Mouse (Mus musculus) spleen, adult 18-20 months (tissue): Measurements from ENCODE around the gene Camkk2.

ENCODE experiments used
- DNase-seq, 2 experiments: peaks; one replicate each; pipeline ENCODE4 v3.0.0; 2022; ENCODE audit warnings: mixed read lengths in 2 of 2

Gene Camkk2

DNA sequence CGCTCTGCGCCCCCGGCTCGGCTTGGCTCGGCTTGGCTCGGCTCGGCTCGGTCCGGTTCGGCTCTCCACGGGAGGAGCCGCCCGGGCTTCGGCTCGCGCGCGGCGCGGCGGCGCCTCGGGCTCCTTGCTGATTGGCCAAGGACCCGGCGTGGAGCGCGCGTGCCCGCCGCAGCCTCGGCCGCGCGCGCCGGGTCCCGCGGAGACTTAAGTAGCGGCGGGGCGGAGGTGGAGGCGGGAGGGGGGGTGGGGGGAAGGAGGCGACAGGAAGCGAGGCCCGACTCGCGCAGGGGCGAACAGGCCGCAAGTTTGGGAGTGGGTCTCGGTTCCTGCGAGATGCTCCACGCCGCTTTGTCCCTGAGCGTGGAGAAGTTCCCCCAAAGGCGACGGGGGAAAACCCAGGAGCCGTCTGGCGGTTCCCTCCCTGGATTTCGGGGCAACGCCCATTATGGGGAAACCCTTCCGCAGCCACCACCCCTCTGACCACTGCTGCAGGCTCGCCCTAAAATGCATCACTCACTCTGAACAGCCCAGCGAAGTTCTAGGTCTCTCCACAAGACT lies at the start of gene Camkk2:
Gene Camkk2, minus strand, starts transcription at position 133 of the 558 bp plus-strand sequence.
- peak; percentile 69 to 75 for DNase-seq

DNA sequence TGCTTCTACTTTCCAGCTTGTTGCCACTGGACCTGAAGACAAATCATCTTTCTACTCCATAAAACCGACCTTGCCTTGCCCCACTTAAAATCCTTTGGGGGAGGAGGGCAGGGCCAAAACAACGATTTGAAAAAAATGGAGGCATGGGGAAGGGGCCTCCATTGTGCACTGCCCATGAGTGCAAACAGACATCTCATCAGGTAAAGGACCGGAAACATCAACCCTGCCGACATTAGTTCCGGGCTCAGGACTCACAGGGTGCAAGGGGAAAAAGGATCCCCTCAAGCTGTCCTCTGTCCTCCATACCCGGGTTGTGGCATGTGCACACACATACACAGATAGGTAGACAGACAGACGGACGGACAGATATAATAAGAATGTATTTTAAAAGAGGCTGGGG lies 45.9 kb upstream of the Camkk2 start:
- no peak for DNase-seq

DNA sequence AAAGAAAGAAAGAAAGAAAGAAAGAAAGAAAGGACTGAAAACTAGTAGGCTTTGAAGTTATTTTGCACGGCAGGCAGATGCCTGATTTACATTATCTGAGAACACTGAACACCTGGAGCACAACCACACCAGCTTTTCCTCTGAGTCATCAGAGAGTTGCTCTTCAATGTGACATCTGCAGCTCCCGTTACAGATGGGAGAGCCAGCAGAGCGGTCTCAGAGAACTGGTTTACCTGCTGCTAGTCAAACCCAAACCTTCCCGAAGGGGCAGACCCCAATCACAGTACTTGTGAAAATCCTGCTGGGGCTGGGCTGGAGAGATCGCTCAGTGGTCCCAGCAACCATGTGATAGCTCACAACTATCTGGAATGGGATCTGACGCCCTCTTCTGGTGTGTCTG lies 45.2 kb upstream of the Camkk2 start:
- DNase-seq: no peak

DNA sequence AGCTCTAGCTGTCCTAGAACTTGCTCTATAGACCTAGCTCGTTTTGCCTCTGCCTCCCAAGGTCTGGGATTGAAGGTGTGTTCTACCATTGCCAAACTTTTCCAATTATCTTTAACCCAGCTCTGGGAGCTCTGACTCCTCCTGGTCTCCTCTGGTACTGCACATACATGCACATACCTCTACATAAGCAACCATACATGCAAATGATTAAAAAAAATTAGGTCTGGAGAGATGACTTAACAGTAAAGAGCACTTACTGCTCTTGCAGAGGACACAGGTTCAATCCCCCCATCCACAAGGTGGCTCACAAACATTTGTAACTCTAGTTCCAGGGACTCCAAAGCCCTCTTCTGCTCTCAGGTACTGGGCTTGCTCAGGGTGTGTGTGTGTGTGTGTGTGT lies 44.8 kb upstream of the Camkk2 start:
- no peak for DNase-seq

DNA sequence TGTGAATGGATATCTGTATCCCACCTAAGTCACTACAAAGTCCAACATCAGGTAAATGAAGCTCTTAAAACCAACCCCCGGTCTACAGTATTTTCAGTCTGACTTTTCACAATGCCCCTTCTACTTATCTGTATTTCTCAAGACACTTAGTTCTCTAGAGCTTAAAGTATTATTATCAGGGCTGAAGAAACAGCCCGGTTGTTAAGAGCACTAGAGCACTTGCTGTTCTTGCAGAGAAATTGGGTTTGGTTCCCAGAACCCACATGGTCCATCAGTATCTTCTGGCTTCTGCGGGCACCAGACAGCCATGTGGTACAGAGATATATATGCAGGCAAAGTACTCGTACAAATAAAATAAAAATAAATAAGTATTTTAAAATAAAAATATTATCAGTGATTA lies 43.2 kb upstream of the Camkk2 start:
- no peak for DNase-seq

DNA sequence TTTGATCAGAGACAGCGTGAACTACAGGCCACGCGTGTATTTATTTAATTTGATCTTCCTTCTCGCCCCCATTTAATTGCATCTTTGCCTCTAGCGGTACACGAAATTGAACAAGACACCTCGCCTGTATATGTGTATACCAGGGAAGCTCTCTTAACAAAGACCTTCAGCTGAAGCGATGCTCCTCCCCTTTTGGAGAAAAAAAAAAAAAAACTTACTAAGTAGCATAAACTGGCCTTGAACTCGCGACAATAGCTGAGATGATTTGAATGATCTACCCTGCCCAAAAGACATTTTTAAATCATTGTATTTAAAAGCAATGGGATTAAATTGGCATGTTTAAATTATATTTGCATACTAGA lies 42.3 kb upstream of the Camkk2 start:
- DNase-seq: no peak

DNA sequence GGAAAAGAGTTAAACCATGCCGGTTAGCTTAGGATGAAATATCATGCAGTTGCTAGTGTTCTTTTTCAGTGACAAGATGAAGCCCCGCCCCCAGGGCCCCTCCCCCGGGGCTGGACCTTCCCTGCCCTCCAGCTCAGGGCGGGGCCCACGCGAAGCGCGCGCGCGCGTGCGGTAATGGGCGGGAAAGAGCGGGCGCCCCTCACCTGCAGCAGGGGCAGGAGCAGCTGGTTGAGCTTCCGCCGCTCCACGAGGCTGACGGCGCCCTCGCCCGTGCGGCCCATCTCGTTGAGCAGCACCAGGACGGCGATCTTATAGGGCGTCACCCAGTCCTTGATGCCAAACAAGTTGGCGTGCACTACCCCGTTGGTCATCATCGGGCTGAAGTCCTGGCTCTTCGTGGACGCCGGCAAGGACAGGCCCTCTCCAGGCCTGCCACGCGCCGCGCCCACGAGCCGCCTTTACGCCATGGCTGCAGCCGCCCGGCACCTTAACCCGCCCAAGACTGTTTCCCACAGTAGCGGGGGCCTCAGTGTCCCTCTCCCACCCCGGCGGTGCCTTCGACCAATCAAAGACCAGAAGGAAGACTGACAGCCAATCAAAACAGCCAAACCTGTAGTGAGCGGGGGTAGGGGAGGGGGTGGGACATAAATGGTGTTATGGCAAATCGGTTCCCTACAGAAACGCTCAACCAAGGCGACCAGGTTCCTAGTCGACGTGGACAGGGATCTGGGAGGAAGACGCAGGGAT lies 41.7 kb upstream of the Camkk2 start, which contains the start of gene Anapc5:
Gene Anapc5, minus strand, starts transcription at position 563 of the 747 bp plus-strand sequence.
- DNase-seq: peak; percentile 85 to 95

DNA sequence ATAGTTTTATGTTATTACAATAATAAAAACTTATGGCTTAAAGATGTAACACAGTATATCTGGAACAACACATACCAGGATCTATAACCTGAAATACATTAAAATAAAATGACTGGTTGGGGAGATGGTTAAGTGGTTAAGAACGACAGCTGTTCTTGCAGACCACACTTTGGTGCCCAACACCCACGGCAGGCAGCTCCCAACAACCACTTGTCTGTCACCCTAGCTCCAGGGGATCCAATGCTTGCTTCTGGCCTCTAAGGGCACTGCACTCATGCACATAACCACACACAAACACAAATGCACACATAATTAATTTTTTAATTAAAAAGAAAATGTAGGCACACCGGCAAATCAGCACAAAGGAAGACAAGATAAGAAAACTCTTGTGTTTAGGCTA lies 33.5 kb upstream of the Camkk2 start:
- DNase-seq: no peak

DNA sequence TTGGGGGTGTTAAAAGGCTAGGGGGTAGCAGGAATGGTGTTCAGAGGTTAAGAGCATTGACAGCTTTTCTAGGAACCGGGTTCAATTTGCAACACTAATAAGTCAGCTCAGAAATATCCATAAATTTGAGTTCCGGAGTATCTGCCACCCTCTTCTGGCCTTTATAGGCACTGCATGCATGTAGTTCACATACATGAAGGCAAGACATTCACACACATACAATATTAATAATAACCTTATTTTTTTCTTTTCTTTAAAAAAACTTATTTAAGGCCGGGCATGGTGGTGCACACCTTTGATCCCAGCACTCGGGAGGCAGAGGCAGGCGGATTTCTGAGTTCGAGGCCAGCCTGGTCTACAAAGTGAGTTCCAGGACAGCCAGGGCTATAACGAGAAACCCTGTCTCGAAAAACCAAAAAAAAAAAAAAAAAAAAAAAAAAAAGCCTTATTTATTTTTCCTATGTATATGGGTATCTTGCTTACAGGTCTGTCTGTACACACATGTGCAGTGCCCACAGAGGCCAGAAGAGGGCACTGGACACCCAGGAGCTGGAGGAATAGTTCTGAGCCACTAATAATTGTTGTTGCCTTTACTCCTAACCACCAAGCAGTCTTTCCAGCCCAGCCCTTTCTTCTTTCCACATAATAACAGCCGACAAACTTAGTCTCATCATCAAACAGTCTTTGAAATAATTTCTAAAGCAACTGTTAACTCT lies 32.3 kb upstream of the Camkk2 start:
- peak; percentile 55 to 76 for DNase-seq

DNA sequence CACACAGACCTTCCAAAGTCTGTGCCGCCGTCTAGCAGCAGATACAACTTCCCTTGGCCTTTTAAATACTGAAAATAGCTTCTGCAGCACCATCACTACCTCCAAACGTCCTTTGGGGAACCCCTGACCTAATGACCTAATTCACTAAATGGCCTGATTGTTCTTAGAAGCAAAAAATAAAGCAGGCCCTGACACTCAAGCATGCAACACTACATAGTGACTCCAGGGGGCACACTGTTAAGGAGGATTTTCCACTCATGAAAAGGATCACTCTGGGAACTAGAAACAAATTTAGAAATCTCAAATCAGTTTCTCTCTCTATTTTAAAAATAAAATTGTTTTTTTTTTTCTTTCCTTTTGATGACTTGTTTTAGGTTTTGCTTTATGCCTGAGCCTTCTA lies 26.3 kb upstream of the Camkk2 start:
- DNase-seq: no peak

DNA sequence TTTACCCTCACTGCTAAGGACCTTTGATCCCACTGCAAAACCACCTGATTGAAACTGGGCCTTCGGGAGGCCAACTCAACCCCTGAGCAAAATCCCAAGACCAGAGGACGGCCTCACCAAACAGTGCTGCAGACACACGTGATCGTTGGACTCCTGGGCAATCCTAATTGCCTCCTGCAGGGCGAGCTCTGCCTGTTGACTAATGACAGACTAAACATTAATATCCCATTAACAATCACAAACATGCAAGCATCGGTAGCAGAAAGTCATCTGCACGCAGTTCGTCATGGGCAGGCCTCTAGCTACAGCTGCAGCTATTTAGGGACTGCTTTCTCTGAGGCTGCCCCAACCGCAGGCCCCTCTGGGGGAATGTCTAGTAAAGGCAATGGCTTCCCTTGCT lies 23.5 kb upstream of the Camkk2 start:
- no peak for DNase-seq

DNA sequence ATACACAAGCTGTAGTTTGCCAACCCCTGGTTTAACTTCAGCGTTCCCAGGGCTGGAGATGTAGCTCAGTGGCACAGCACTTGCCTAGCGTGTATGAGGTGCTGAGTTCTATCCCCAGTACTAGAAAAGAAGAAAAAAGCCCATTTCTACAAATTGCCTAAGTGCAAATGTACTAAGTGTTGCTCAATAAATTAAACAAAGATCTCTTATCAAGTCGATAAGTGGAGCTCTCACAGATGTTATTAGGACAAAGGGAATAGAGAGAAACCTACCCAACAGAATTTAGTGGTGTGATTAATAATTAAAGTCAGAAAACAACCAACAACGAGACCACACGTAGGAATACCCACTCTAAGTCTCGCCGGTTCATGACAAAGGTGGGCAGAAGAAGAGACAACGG lies 22.5 kb upstream of the Camkk2 start:
- no peak for DNase-seq

DNA sequence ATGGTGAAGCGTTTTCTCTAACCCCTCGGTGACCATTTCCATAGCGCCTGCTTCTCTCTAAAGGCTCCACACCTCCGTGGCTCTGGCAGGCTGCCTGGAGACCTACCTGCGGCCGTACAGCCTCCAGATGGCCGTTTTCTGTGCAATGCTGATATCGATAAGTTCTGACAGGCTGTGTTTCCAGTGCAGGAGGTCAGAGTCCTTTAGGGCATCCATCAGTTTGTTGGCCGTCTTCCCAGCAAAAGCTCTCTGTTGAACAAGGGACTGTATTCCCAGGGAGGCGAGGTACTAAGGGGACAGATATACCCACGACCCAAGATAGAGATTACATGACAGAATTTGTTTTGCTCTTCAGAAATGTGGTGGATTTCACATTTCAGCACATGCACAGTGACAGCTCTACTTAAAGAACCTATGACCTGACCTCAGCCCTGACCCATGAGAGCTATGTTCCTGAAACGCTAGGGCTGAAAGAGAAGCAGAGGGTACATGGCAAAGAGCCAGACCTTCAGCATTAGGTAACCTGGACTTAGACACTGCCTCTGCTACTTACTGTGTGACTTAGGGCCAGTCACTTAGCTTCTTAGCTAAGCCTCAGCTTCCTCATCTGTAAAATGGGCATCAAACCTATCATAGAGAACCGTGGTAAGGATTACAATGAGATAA lies 21.3 kb upstream of the Camkk2 start:
- no peak for DNase-seq

DNA sequence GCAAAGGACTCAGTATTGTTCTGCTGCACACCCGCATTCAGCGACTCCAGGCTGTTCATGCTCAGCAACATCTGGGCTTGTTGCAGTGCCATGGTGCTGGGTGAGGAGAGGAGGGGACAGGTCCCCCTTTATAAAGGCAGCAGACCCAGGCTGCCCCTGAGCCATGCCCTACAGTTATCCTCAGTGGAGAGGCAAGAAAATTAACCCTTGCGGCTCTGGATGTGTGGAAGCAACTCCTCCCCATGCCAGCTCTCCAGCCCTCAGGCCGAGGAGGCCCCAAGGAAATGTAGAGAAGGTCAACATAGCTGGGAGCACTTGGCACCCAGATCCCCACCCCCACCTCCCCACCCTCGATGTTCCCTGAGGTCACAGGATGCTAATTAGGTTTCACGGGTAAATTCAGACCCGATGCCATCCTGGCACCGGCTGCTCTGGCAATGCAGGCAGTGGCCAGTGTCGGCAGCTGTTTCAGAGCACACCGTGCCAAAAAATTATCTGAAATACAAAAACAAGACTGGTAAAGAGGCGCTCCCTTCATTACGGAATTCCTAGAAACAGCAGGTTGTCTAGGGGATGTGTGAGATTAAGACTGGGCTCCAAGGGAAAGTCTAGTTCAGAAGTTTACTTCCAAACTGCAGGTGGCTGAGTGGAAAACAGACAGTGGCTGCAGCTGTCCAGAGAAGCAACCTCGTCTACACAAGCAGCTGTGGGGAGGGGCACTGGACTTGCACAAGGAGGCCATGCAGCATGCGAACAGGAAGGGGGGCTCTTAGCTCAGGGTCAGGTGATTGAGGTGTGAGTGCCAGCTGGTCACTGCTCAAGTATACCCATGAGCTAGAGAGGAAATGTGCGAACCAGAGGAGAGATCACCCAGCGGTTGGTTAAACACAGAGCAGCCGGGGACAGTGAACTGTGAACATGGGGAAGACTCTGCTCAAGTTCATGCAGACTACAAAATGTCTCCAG lies 20.5 kb upstream of the Camkk2 start:
- no peak for DNase-seq

DNA sequence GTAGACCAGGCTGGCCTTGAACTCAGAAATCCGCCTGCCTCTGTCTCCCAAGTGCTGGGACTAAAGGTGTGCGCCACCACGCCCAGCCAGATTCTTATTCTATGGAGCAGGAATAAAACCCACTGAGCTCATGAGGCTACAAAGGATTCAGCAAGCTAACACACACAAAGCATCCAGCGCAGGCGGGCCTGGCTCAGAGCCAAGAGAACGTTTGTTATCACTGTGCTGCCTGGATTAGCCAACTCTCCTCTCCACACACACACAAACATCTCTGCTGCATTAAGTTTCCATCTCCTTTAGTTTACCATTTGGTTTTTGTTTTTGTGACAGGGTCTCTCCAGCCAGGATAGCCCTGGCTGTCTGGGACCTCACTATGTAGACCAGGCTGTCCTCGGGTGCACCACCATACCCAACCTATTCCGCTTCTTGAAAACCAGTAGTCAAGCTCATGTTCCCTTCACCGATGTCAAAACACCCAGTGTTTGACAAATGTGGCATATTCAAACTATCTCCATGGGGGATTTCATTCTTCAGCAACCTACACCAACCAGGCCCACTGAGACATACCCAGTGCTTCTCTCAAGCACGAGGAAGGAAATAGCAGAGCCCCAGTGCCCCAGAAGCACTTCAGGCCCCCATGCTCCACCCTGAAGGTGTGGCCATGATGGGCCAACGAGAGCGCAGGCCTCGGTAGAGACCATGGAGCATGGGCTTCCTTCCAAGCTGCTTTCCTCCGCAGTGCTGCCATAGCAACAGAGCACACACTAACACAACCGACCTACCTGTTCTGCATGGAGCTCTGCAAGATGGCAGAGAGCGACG lies 19.6 kb upstream of the Camkk2 start:
- no peak for DNase-seq

DNA sequence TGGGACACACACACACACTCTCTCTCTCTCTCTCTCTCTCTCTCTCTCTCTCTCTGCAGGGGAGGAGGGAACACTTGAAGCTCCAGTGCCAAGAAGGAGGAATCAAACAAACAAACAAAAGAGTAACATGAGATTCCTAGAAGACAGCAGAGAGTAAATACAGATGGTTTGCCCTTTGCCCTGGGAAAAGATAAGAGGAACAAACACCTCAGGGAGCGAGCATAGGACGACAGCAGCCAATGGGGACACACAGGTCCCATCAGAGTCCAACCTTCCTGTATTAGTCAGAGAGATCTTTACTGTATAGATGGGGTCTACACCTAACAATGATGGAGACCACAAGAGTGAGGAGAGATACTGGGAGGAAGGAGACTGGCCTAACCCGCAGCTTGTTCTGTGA lies 18.7 kb upstream of the Camkk2 start:
- DNase-seq: no peak

DNA sequence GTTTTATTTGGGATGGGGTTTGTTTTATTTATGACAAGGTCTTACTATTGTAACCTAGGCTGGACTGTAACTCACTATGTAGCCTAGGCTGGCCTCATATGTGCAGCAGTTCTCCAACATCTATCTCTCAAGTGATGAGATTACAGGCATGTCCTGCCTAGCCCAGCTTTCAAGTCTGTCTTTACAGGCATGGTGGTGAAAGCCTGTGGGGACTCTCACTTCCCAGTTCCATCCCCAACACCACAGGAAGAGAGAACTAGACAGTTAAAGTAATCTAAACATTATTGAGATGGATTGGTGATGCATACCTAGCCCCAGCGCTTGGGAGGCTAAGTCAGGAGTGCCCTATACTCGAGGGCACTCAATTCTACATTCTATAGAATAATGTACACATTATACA lies 9.5 kb upstream of the Camkk2 start:
- DNase-seq: no peak

DNA sequence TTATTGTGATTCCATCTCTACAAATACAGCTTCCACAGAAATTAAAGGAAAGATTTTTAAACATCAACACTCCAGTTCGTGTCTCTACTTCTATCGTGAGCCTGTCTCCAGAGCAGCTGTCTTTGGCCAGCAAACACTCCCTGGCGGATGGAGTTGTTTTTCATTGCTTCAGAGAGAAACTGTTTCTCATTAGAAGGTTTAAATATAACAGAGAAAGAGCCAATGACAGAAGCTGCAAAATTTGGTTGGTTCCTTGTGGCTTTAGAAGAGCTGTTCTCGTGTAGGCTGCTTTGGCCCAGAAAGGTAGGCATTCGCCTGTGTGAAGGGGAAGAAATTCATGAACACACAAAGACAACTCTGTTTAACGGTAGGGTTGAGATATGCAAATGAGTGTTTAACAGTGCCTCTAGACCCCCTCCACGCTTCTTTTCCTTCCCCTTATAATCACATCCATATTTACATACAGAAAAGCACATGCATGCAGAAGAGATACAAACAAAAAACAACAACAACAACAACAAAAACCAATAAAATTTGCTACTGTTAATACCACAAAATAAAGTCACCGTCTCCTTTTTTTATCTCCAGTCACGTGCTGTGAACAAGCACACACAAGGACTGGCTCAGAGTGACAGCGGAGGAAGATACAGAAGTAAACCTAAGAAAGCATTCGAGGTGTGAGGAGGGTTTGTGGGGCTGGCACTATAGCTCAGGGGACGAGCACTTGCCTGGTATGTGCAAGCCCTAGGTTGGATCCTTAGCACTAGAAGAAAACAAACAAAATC lies 7.0 kb upstream of the Camkk2 start:
- DNase-seq: no peak

DNA sequence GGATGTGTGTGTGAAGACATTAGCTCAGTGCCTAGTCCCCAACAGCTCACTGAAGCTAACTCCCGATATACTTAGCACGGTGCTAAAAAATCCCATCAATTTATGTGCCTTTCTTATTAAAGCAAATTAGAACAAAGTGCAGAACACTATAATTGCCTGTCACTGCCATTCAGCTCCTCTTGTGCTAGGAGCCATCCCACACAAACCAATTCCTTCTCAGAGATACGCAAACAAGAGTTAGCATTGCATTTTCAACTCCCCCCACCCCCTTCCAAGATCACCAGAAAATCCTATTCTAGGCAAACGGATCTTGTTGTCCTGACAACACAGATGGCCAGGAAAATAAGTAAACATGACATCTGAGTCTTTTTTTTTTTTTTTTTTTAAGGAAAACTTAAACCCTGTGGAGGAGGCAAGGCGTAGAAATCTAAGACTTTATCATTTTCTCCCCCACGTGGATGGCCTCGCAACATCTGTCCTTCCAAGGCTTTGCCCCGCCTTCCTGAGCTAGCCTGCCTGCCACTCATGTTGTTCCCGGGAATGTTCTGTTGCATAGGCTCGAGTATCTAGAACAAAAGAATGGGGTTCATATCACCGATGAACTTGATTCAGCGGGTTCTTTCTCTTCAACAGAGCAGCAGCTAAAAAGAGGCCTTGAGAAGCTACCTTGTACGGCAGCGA lies 4.7 kb upstream of the Camkk2 start:
- no peak for DNase-seq

DNA sequence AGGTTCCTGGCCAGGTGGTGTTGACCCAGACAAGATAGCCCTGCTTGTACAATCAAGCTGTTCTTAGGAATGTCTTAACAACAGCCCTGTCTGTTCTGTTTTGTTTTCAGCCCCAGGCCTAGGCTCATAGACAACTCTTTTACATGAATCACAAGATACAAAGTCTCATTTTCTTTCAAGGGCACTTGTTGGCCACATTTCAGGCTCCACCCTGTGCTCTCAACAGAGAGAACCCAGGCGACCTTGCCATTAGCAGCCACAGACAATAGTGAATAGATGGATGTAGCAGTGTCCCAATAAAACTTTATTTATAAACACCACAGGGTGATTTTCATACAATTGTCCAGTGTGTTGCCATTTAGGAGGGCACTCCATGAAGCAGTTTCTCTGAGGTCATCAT lies 2.9 kb upstream of the Camkk2 start:
- no peak for DNase-seq
